Mouse (Mus musculus) heart, embryonic 10.5 days (tissue): ENCODE results near the gene Cd80. TPM values are rescaled to one million over a fixed set of nuclear protein-coding genes. Genes with fewer than 3 reads are reported as not detected.

Experiments used
- DNase-seq: peaks from one replicate; pipeline ENCODE4 v3.0.0-alpha.2; 2017; ENCODE audit warnings: low spot score
- H3K27ac ChIP-seq: fragments of 300-500 bp; sonication (generic); 2 replicates; pipeline ENCODE4 v1.5.1; 2016; ENCODE audit warnings: mild to moderate bottlenecking
- H3K27me3 ChIP-seq: fragments of 300-500 bp; sonication (generic); 2 replicates; pipeline ENCODE4 v1.6.1; 2016; ENCODE audit warnings: mild to moderate bottlenecking; ENCODE audit not compliant: poor library complexity, insufficient read depth, severe bottlenecking
- H3K36me3 ChIP-seq: fragments of 300-500 bp; sonication (generic); 2 replicates; pipeline ENCODE4 v1.6.1; 2016; ENCODE audit warnings: mild to moderate bottlenecking, moderate library complexity
- H3K4me1 ChIP-seq: fragments of 300-500 bp; sonication (generic); 2 replicates; pipeline ENCODE4 v1.6.1; 2016; ENCODE audit warnings: mild to moderate bottlenecking
- H3K4me3 ChIP-seq: fragments of 300-500 bp; sonication (generic); 2 replicates; pipeline ENCODE4 v1.5.1; 2016; ENCODE audit warnings: mild to moderate bottlenecking, moderate library complexity
- H3K9me3 ChIP-seq: fragments of 300-500 bp; sonication (generic); 2 replicates; pipeline ENCODE4 v1.6.1; 2016; ENCODE audit warnings: mild to moderate bottlenecking, moderate library complexity
- WGBS: fragments of 180-500 bp; shearing (Covaris S2); methylation state at CpG from one replicate; pipeline ENCODE4 v1.1.7; 2016; 5-methylcytosine and 5-hydroxymethylcytosine counted together
- polyA plus RNA-seq: library from polyadenylated mRNA; unstranded; fragments of >200 nt; fragmentation: Nextera tagmentation; extraction: Ambion mirVana; gene quantifications from 2 replicates; pipeline ENCODE4 v1.2.1, GENCODE M21; 2016

The Cd80 gene
- polyA plus RNA-seq, 1 experiment from 2014 or later = 0.45 TPM

DNA sequence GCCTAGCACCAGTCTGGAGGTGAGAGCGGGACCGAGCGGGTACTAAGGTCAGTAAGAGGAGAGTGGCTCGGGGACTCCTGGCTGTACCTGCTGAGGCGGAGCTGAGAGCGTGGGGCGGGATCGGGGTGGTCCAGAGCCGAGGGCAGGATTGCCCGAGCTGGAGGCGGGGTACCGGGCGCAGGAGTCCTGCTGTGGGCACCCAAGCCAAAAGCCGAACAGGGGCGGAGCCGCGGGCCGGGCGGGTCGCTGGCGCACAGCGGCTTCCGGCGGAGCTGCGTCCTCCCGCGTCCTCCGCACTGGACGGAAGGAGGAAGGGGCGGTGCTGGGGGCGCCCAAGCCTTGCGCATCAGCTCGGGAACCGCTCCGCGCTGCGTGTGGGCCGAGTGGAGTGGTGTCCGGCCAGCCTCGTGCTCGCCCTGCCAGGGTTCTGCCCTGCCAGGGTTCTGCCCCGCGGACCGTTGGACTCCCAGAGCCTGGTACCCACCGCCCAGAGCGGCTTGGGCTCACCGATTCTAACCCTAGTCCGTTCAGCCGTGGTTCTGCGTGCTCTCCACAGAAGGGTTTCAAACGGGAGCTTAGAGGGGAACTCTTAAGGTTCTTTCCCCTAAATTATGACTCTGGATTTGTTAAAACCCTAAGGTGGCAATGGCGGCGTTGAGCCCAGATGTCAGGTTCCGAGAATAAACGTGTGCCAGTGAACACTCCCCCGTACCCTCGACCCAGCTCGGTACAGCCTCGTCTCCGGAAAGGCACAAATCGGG, 2.7 kb upstream of the Cd80 start, which contains the start of gene Adprh:
Adprh (minus strand) TSS at position 262 of the 761 bp plus-strand sequence.
- Histone ChIP-seq H3K36me3 (peaks cover 30% of the 10 kb centered on the region), H3K9me3 (no peaks in the 10 kb centered on the region), H3K4me3 (peak within 1 kb of the TSS; percentile 69), H3K4me1 (peaks cover 10% of the 10 kb centered on the region), H3K27ac (peak within 1 kb of the TSS; percentile 98), H3K27me3 (peaks cover 5% of the 10 kb centered on the region; the same call in 1 of the 2 replicates)
- under 1% methylated on average over 50 of the region's 61 CpGs for WGBS
- DNase-seq = peak; percentile 97

DNA sequence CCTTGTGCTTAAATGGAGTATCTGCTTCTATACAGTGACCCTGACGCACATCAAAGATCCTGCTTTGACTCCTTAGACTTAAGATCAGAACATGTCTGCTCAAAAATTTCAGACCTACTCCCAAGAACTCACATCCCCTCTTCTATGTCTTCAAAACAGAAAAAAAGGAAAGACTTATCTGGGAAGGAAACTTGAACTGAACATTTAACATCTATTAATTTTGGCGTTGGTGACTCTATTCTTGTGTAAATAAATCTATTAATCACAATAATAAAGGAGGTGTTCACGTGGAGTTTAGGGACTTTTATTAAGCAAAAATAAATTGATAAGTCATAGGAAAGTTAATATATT, 2.2 kb upstream of the Cd80 start:
- Histone ChIP-seq H3K36me3 (peaks cover 24% of the 10 kb centered on the region), H3K4me3 (peak overlapping the region; percentile 69), H3K27ac (peak overlapping the region; percentile 98), H3K4me1 (peaks cover 10% of the 10 kb centered on the region), H3K9me3 (no peaks in the 10 kb centered on the region), H3K27me3 (peaks cover 5% of the 10 kb centered on the region; the same call in 1 of the 2 replicates)
- 31% methylated on average over 3 of the region's 3 CpGs for WGBS
- DNase-seq = no peak

DNA sequence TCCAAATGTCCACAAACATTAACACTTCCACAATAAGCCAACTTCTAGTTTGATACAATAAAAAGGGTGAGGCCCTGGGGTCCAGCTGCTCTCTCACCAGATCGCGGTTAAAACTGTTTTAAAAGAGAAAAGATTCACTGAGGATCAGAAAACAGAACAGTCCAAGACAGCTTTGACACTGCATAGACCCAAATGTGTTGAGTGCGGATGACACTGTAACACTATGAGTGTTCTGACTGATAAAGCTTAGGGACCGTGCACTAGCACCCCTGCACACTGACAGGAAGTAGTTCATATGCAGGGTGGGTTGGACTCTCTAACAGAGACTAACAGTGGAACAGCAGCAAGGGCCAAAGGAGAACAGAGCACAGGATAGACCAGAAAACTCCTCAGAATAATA, 1.4 kb upstream of the Cd80 start:
- H3K9me3 ChIP-seq = no peaks in the 10 kb centered on the region
- H3K27ac ChIP-seq = no peak overlapping the region
- no peak for DNase-seq
- 78% methylated on average over 4 of the region's 4 CpGs for WGBS
- H3K4me1 ChIP-seq = peaks cover 10% of the 10 kb centered on the region
- no peak overlapping the region for H3K4me3 ChIP-seq
- peaks cover 5% of the 10 kb centered on the region; the same call in 1 of the 2 replicates for H3K27me3 ChIP-seq
- peaks cover 17% of the 10 kb centered on the region for H3K36me3 ChIP-seq

DNA sequence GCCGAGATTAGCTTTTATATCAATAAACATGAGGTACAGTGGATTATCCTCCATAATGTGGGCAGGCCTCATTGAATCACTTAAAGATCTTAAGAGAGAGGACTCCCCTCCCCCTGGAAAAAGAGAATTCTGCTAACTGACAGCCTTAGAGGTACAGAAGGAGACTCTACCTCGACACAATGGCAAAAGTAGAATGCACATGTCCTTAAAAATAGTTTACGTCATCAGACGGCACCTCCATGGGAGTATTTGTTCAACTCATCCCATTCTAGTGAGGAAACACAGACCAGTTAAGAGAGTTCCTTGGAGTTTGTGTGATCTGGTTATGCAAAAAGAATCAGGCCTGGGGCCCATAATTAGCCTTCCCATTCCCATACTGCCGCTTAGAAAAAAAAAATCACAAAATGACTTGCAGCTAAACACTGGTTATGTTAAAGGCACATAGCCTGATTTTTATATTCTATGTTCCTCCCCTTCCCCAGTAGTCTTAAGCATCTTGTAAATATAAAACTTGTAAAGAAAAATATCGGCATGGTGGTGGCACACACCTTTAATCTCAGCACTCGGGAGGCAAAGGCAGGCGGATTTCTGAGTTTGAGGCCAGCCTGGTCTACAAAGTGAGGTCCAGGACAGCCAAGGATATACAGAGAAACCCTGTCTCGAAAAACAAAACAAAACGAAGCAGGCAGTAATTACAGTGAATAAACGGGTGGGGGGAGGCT, 667 bp upstream of the Cd80 start:
- no peak for DNase-seq
- H3K27ac ChIP-seq = no peak overlapping the region
- peaks cover 10% of the 10 kb centered on the region for H3K4me1 ChIP-seq
- no peak overlapping the region for H3K4me3 ChIP-seq
- peaks cover 9% of the 10 kb centered on the region for H3K36me3 ChIP-seq
- H3K9me3 ChIP-seq = no peaks in the 10 kb centered on the region
- H3K27me3 ChIP-seq = peaks cover 5% of the 10 kb centered on the region; the same call in 1 of the 2 replicates
- WGBS = 73% methylated on average over 11 of the region's 11 CpGs

DNA sequence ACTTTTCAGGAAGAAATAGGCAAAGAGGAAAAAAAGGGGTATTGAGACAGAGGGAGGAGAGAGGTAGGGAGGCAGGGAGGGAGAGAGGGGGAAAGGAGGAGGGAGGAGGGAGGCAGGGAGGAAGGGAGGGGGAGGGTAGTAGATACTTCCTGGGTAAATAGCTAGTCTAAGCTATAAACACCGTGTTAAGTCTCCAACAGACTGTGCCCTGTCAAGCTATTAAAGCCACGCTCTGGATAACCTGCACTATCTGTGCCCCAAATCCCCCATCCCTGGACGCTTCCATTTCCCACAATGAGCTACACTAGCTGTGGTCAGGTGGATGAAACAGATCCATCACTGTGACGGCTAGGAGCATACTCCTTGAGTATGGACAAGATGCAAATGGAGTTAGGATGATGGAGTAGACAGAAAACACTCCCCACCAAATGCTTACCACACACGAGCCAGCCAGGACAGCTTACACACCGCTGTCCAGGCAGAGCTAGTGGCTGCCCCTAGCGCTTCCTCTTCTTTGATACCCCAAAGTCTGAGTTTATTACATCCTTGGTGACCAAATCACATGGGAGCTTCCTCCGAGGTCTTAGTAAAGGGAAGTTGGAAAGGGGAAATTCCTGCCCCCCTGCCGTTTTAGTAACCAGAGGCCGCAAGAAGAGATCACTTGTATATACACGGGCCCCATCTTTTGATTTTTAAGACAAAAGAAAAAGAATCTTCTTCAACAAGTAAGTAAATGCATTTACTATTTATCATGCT, 1.6 kb downstream of the Cd80 start:
- 52% methylated on average over 11 of the region's 11 CpGs for WGBS
- Histone ChIP-seq H3K4me3 (no peak overlapping the region), H3K27me3 (peaks cover 5% of the 10 kb centered on the region; the same call in 1 of the 2 replicates), H3K36me3 (no peaks in the 10 kb centered on the region), H3K27ac (no peak overlapping the region), H3K4me1 (peaks cover under 1% of the 10 kb centered on the region; the same call in 1 of the 2 replicates), H3K9me3 (no peaks in the 10 kb centered on the region)
- no peak for DNase-seq

DNA sequence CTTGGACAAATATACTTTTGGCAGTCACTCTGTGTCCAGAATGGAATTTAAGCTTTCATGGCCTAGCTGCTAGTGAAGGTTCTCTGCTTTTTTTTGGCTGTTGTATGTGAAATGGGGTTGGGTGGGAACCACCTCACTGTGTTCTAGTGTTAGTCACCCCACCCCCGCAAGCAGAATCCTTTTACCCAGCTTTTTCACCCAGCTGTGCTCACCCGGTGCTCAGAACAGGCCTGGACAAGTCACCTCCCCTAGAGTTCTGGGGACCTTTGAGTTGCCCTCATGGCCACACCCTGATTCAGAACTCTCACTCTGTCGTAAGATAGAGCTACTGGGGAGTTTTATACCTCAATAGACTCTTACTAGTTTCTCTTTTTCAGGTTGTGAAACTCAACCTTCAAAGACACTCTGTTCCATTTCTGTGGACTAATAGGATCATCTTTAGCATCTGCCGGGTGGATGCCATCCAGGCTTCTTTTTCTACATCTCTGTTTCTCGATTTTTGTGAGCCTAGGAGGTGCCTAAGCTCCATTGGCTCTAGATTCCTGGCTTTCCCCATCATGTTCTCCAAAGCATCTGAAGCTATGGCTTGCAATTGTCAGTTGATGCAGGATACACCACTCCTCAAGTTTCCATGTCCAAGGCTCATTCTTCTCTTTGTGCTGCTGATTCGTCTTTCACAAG, 3.4 kb downstream of the Cd80 start:
- H3K36me3 ChIP-seq = no peaks in the 10 kb centered on the region
- no peak overlapping the region for H3K4me3 ChIP-seq
- H3K27ac ChIP-seq = no peak overlapping the region
- no peaks in the 10 kb centered on the region for H3K4me1 ChIP-seq
- no peaks in the 10 kb centered on the region for H3K9me3 ChIP-seq
- no peak for DNase-seq
- 63% methylated on average over 6 of the region's 6 CpGs for WGBS
- peaks cover 5% of the 10 kb centered on the region for H3K27me3 ChIP-seq

- no peak overlapping the region for H3K27ac ChIP-seq
- H3K36me3 ChIP-seq = no peaks in the 10 kb centered on the region
- WGBS = 93% methylated on average over 4 of the region's 4 CpGs
- no peaks in the 10 kb centered on the region for H3K4me1 ChIP-seq
- no peak overlapping the region for H3K4me3 ChIP-seq
- H3K27me3 ChIP-seq = peaks cover 5% of the 10 kb centered on the region
- no peak for DNase-seq
- H3K9me3 ChIP-seq = no peaks in the 10 kb centered on the region
Measured at GRCm38 (mm10) chr16:38459990-38460389, 4.6 kb downstream of the Cd80 start.

DNA sequence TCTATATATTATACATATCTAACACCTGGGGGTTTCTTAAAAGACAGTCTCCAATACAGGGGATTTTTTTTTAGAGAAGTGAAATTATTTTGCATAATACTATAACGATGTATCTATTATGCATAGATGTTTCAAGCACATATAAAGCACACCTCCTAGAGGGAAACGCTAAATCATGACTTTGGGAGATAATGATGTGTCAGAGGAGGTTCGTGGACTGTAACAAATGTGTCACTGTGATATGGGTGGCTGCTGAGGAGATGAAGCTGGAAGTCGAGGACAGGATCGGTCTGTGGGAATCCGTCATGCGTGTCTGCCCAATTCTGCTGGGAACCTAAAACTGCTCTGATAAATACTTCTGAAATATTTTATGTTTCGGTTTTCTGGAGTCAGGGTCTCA, 6.4 kb downstream of the Cd80 start:
- Histone ChIP-seq H3K4me1 (no peaks in the 10 kb centered on the region), H3K4me3 (no peak overlapping the region), H3K27me3 (no peaks in the 10 kb centered on the region; the same call in 1 of the 2 replicates), H3K27ac (no peak overlapping the region), H3K9me3 (no peaks in the 10 kb centered on the region), H3K36me3 (no peaks in the 10 kb centered on the region)
- no peak for DNase-seq
- WGBS = 79% methylated on average over 8 of the region's 8 CpGs

DNA sequence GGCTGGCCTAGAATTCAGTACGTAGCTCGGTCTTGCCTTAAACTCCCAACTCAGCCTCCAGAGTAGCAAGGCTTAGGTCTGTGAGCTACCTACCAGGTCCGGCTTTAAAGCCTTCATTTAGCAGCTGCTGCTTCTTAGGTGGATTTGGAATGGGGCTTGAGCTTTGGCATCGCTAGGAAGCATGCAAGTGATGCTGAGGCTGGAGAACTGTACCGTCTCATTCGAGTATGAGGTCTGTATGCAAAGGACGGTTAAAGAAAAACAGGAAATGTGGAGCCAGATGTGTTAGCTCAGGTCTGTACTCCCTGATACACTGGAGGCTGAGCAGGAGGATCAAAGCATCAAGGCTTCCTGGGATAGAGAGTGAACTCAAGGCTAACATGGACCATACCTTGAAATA, 6.8 kb downstream of the Cd80 start:
- Histone ChIP-seq H3K36me3 (no peaks in the 10 kb centered on the region), H3K27ac (no peak overlapping the region), H3K9me3 (no peaks in the 10 kb centered on the region), H3K4me1 (peaks cover 2% of the 10 kb centered on the region; the same call in 1 of the 2 replicates), H3K27me3 (no peaks in the 10 kb centered on the region; the same call in 1 of the 2 replicates), H3K4me3 (no peak overlapping the region)
- whole genome bisulfite sequencing = 70% methylated on average over 7 of the region's 7 CpGs
- DNase-seq = no peak

GRCm38 (mm10) chr16:38463305-38463704, 7.9 kb downstream of the Cd80 start:
- DNase-seq = no peak
- WGBS = 86% methylated on average over 5 of the region's 5 CpGs
- Histone ChIP-seq H3K9me3 (no peaks in the 10 kb centered on the region), H3K27me3 (no peaks in the 10 kb centered on the region; the same call in 1 of the 2 replicates), H3K27ac (no peak overlapping the region), H3K4me1 (peaks cover 12% of the 10 kb centered on the region; the same call in 1 of the 2 replicates), H3K36me3 (no peaks in the 10 kb centered on the region), H3K4me3 (no peak overlapping the region)

DNA sequence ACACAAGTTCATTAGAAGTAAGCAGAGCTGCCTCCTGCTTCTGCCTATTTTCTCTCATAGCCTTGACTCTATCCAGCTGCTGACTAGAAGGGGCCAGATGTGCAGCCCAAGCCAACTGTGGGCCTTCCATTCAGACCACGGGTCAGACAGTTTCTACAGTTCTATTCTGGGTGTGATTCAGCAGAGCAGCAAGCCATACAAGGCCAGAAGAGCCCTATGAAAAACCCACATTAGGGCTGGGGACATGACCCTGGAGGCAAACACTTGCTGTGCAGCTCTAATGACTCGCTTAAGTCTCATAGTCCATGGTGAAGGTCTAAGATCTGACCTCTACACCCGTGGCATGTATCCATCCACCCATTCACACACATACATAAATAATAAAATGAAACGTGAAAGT, 10.7 kb downstream of the Cd80 start:
- Histone ChIP-seq H3K4me1 (peaks cover 17% of the 10 kb centered on the region; the same call in 1 of the 2 replicates), H3K36me3 (no peaks in the 10 kb centered on the region), H3K9me3 (no peaks in the 10 kb centered on the region), H3K27me3 (no peaks in the 10 kb centered on the region; the same call in 1 of the 2 replicates), H3K4me3 (no peak overlapping the region), H3K27ac (no peak overlapping the region)
- DNase-seq = no peak
- 83% methylated on average over 4 of the region's 4 CpGs for WGBS
